Mouse (Mus musculus) stomach, embryonic 14.5 days (tissue): ENCODE measurements around the gene Emilin2. TPM values are rescaled to one million over a fixed set of nuclear protein-coding genes. Genes with fewer than 3 reads are reported as not detected.
A peak's percentile ranks its signal among the peaks of the same experiment; 100 is the strongest.

Experiments
- ATAC-seq: fragments of 200-750 bp; cut with Nextera tagmentation; 2 replicates; pipeline ENCODE4 v1.8.0; 2017; ENCODE audit warnings: low read depth, moderate TSS enrichment; ENCODE audit not compliant: insufficient number of reproducible peaks, insufficient read depth, low FRiP score
- H3K27ac ChIP-seq: fragments of 300-500 bp; sonication (generic); 2 replicates; pipeline ENCODE4 v1.5.1; 2014; ENCODE audit warnings: mild to moderate bottlenecking, low read length, moderate library complexity, mixed read lengths
- H3K27me3 ChIP-seq: fragments of 300-500 bp; sonication (generic); 2 replicates; pipeline ENCODE4 v1.6.1; 2014; ENCODE audit warnings: low read length, control low read depth, mixed read lengths; ENCODE audit not compliant: control insufficient read depth, insufficient read depth
- H3K36me3 ChIP-seq: fragments of 300-500 bp; sonication (generic); 2 replicates; pipeline ENCODE4 v1.6.1; 2014; ENCODE audit warnings: mild to moderate bottlenecking, control low read depth, low read length, moderate library complexity, mixed read lengths; ENCODE audit not compliant: control insufficient read depth, insufficient read depth
- H3K4me1 ChIP-seq: fragments of 300-500 bp; sonication (generic); 2 replicates; pipeline ENCODE4 v1.6.1; 2014; ENCODE audit warnings: low read length, control low read depth, mixed read lengths; ENCODE audit not compliant: control insufficient read depth, insufficient read depth
- H3K4me2 ChIP-seq: fragments of 300-500 bp; sonication (generic); replicated peaks from 2 replicates; pipeline ENCODE4 v1.6.1; 2014; ENCODE audit warnings: low read depth, low read length, control low read depth
- H3K4me3 ChIP-seq: fragments of 300-500 bp; sonication (generic); 2 replicates; pipeline ENCODE4 v1.5.1; 2014; ENCODE audit warnings: low read depth, low read length, control low read depth
- H3K9ac ChIP-seq: fragments of 300-500 bp; sonication (generic); replicated peaks from 2 replicates; pipeline ENCODE4 v1.6.1; 2014; ENCODE audit warnings: low read depth, mild to moderate bottlenecking, control low read depth, low read length, moderate library complexity, mixed read lengths
- H3K9me3 ChIP-seq: fragments of 300-500 bp; sonication (generic); 2 replicates; pipeline ENCODE4 v1.6.1; 2016; ENCODE audit warnings: low read depth, low read length, control low read depth; ENCODE audit not compliant: control insufficient read depth
- WGBS: fragments of 180-500 bp; shearing (Covaris S2); extraction: QIAGEN DNeasy Blood & Tissue Kit; methylation state at CpG from one replicate; pipeline ENCODE4 v1.1.7; 2014; 5-methylcytosine and 5-hydroxymethylcytosine counted together
- polyA plus RNA-seq: library from polyadenylated mRNA; unstranded; fragments of >200 nt; fragmentation: Nextera tagmentation; extraction: Ambion mirVana; gene quantifications from 2 replicates; pipeline ENCODE4 v1.2.1, GENCODE M21; 2014

The Emilin2 gene
- polyA plus RNA-seq, 1 experiment from 2014 or later, result 1.5 TPM

GRCm38 (mm10) chr17:71254106-71254505 lies 57.7 kb downstream of the Emilin2 start:
- no peaks in the 10 kb centered on the region; the same call in 1 of the 2 replicates for H3K36me3 ChIP-seq
- no peak overlapping the region for H3K4me2 ChIP-seq
- H3K27ac ChIP-seq, result no peak overlapping the region
- H3K4me1 ChIP-seq, result 0 out of 2 replicates have a peak, but pooled peaks cover 3% of the 10 kb centered on the region
- ATAC-seq, result no peak
- no peak overlapping the region for H3K4me3 ChIP-seq
- no peaks in the 10 kb centered on the region for H3K27me3 ChIP-seq
- no peaks in the 10 kb centered on the region for H3K9me3 ChIP-seq
- WGBS, result 77% methylated on average over 5 of the region's 5 CpGs
- no peak overlapping the region for H3K9ac ChIP-seq

GRCm38 (mm10) chr17:71253391-71253790 lies 58.4 kb downstream of the Emilin2 start:
- no peak overlapping the region for H3K9ac ChIP-seq
- no peaks in the 10 kb centered on the region for H3K27me3 ChIP-seq
- H3K4me1 ChIP-seq, result 0 out of 2 replicates have a peak, but pooled peaks cover 3% of the 10 kb centered on the region
- no peak overlapping the region for H3K27ac ChIP-seq
- ATAC-seq, result no peak
- no peak overlapping the region for H3K4me3 ChIP-seq
- 84% methylated on average over 2 of the region's 2 CpGs for WGBS
- no peak overlapping the region for H3K4me2 ChIP-seq
- H3K9me3 ChIP-seq, result no peaks in the 10 kb centered on the region
- peaks cover 3% of the 10 kb centered on the region; the same call in 1 of the 2 replicates for H3K36me3 ChIP-seq

DNA sequence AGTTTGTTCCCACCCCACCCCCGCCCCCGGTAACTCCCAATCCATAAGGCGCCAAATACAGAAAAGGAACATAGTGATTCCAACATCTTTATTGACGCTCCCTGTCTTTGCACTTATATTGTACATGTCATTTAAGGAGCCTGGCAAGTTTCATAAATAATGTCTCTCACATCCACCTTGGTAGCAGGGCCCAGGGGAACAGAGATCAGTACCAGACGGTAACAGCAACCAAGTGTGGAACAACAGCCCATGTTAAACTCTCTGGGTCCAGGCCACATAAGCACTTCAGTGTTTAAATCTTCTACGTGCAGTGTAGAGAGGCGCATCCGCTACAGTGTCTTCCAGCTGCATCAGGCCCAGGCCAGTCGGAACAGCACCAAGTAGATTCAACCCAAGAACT lies 59.7 kb downstream of the Emilin2 start:
- no peaks in the 10 kb centered on the region for H3K9me3 ChIP-seq
- no peak overlapping the region for H3K4me2 ChIP-seq
- no peak overlapping the region for H3K4me3 ChIP-seq
- H3K27me3 ChIP-seq, result no peaks in the 10 kb centered on the region
- 86% methylated on average over 9 of the region's 9 CpGs for WGBS
- H3K27ac ChIP-seq, result no peak overlapping the region; the same call in 1 of the 2 replicates
- 0 out of 2 replicates have a peak, but pooled peaks cover 3% of the 10 kb centered on the region for H3K4me1 ChIP-seq
- H3K9ac ChIP-seq, result no peak overlapping the region
- no peak for ATAC-seq
- peaks cover 15% of the 10 kb centered on the region for H3K36me3 ChIP-seq

GRCm38 (mm10) chr17:71251601-71252001 lies 60.2 kb downstream of the Emilin2 start:
- Histone ChIP-seq H3K9me3 (no peaks in the 10 kb centered on the region), H3K4me1 (0 out of 2 replicates have a peak, but pooled peaks cover 3% of the 10 kb centered on the region), H3K27ac (no peak overlapping the region), H3K27me3 (no peaks in the 10 kb centered on the region), H3K4me2 (no peak overlapping the region), H3K36me3 (peaks cover 20% of the 10 kb centered on the region), H3K4me3 (no peak overlapping the region), H3K9ac (no peak overlapping the region)
- 50% methylated on average over 6 of the region's 6 CpGs for WGBS
- no peak for ATAC-seq

DNA sequence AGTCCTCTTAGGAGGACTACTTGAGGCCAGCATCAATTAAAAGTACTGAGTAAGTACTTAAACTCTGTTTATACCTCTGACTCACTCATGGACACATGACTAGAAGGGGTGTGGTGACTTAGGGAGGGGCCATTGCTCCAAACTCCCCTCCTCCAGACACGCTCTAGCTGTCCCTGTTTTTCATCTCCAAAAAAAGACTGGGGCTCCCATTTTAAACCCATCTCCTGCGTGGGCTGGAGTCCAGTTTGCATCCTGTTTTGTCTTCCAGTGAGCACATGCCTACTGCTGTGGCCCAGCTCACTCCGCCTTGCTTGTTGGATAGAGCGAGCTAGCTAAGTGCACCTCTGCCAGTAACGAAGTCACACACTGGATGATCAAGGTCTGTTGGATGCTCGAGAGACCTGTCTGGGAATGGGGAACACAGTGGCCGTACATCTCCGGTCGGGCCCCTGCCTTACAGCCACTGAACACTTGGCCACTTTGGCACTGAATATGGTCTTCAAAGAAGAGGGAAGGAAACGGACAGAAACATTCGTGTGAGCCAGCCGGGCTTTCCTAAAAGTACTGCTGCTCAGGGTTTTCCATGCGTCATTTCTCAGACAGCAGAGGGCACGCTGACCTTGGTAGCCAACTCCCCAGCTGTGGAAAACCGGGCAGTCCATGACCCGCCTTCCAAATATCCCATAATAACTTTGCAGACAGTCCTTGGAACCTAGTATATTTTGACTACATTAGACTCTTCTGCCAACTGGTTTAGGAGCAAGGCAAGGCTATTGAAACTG lies 60.8 kb downstream of the Emilin2 start:
- H3K27ac ChIP-seq, result no peak overlapping the region
- no peak overlapping the region for H3K4me2 ChIP-seq
- 79% methylated on average over 16 of the region's 16 CpGs for WGBS
- peak; percentile 29; the same call in 1 of the 2 replicates for ATAC-seq
- H3K9ac ChIP-seq, result no peak overlapping the region
- H3K4me1 ChIP-seq, result 0 out of 2 replicates have a peak, but pooled peaks cover 3% of the 10 kb centered on the region
- H3K9me3 ChIP-seq, result no peaks in the 10 kb centered on the region
- H3K27me3 ChIP-seq, result no peaks in the 10 kb centered on the region
- no peak overlapping the region for H3K4me3 ChIP-seq
- H3K36me3 ChIP-seq, result peaks cover 22% of the 10 kb centered on the region

GRCm38 (mm10) chr17:71250046-71250445 lies 61.7 kb downstream of the Emilin2 start:
- Histone ChIP-seq H3K36me3 (peaks cover 32% of the 10 kb centered on the region), H3K9me3 (no peaks in the 10 kb centered on the region), H3K27ac (no peak overlapping the region), H3K9ac (no peak overlapping the region), H3K4me1 (0 out of 2 replicates have a peak, but pooled peaks cover 3% of the 10 kb centered on the region), H3K4me3 (no peak overlapping the region), H3K27me3 (no peaks in the 10 kb centered on the region), H3K4me2 (no peak overlapping the region)
- no peak for ATAC-seq
- WGBS, result 70% methylated on average over 2 of the region's 2 CpGs

GRCm38 (mm10) chr17:71248963-71249362 lies 62.8 kb downstream of the Emilin2 start:
- ATAC-seq, result no peak
- Histone ChIP-seq H3K4me1 (0 out of 2 replicates have a peak, but pooled peaks cover 3% of the 10 kb centered on the region), H3K9ac (no peak overlapping the region), H3K36me3 (peaks cover 41% of the 10 kb centered on the region), H3K27ac (no peak overlapping the region), H3K4me2 (no peak overlapping the region), H3K4me3 (no peak overlapping the region), H3K27me3 (no peaks in the 10 kb centered on the region), H3K9me3 (no peaks in the 10 kb centered on the region)
- 89% methylated on average over 6 of the region's 6 CpGs for WGBS

- no peak overlapping the region for H3K9ac ChIP-seq
- H3K36me3 ChIP-seq, result peaks cover 60% of the 10 kb centered on the region
- H3K27ac ChIP-seq, result no peak overlapping the region
- no peaks in the 10 kb centered on the region for H3K4me1 ChIP-seq
- no peak for ATAC-seq
- no peak overlapping the region for H3K4me2 ChIP-seq
- H3K27me3 ChIP-seq, result no peaks in the 10 kb centered on the region
- no peaks in the 10 kb centered on the region for H3K9me3 ChIP-seq
- no peak overlapping the region for H3K4me3 ChIP-seq
- WGBS, result 95% methylated on average over 4 of the region's 4 CpGs
Observed at GRCm38 (mm10) chr17:71246022-71246421, 65.8 kb downstream of the Emilin2 start.
